Comparison of ENCODE assay signal across 9 mouse cellular contexts in genomic region chr17:80981721-80982411, GRCm38 (mm10). TPM values are rescaled to one million over a fixed set of nuclear protein-coding genes. Genes with fewer than 3 reads are reported as not detected.
DNase-seq lines count a peak whose midpoint lies in the region; ATAC-seq and TF ChIP-seq lines count a peak whose summit lies in the region.
"Had no signal": no experiment of that assay in that cellular context is flagged by ENCODE, and none has a peak within 500 bp of the region (broad histone marks: within the 10 kb centered on the region; RNA-seq: fewer than 3 reads in every experiment).

No protein-coding gene starts in this region.

- TF ChIP-seq CTCF in kidney, adult 2 months (conservative IDR thresholded peaks at IDR 0.05; ENCODE audit: insufficient read depth, insufficient read length, low read depth, low read length) = no peak

- no peak for TF ChIP-seq POLR2A in kidney, adult 2 months (IDR thresholded peaks at IDR 0.05; ENCODE audit: low read depth, low read length)

- H3K27ac ChIP-seq in forebrain, embryonic 13.5 days = peak overlapping the region; percentile 92
- peak overlapping the region; percentile 45 for H3K27ac ChIP-seq in midbrain, embryonic 16.5 days (ENCODE audit: low read length)
- H3K27ac ChIP-seq in kidney, adult 2 months (ENCODE audit: insufficient read depth, low read depth, low read length) = no peak overlapping the region
- H3K27ac ChIP-seq: kidney, postnatal 0 days had no signal

- H3K27me3 ChIP-seq in forebrain, embryonic 13.5 days = no peaks in the 10 kb centered on the region
- no peaks in the 10 kb centered on the region for H3K27me3 ChIP-seq in midbrain, embryonic 16.5 days (ENCODE audit: control insufficient read depth, insufficient read depth, low read depth, low read length)
- H3K27me3 ChIP-seq in kidney, adult 2 months (replicated peaks; ENCODE audit: control insufficient read depth, insufficient read depth, low read length) = no peaks in the 10 kb centered on the region

- peaks cover 3% of the 10 kb centered on the region; the same call in 1 of the 2 replicates for H3K36me3 ChIP-seq in forebrain, embryonic 13.5 days (ENCODE audit: poor library complexity, severe bottlenecking)
- no peaks in the 10 kb centered on the region for H3K36me3 ChIP-seq in midbrain, embryonic 16.5 days (ENCODE audit: control insufficient read depth, insufficient read depth, low read length)
- H3K36me3 ChIP-seq in kidney, adult 2 months (ENCODE audit: control insufficient read depth, insufficient read depth, low read length) = no peaks in the 10 kb centered on the region

- no peak overlapping the region for H3K4me3 ChIP-seq in forebrain, embryonic 13.5 days
- H3K4me3 ChIP-seq in midbrain, embryonic 16.5 days (ENCODE audit: low read depth, low read length) = no peak overlapping the region
- no peak overlapping the region for H3K4me3 ChIP-seq in kidney, adult 2 months (ENCODE audit: insufficient read depth, low read depth, low read length)

- DNase-seq in left cerebral cortex, postnatal 4 days = peak; percentile 74
- DNase-seq in left cerebral cortex, adult 11 months (ENCODE audit: low spot score) = no peak
- peak; percentile 80 for DNase-seq in cerebellum, adult 11 months
- DNase-seq in frontal cortex, postnatal 36 days (ENCODE audit: low spot score in 2 of 2) = no peak
- no peak for DNase-seq in kidney, adult 2 months
- no peak for DNase-seq in right cerebral cortex, adult 18-20 months

- intact Hi-C loops in left cerebral cortex, postnatal 4 days (cut with DNase I) = loop anchor here (10.0 kb wide), 1 partner anchor 357 kb away; no protein-coding TSS in a partner anchor

- peaks cover 24% of the 10 kb centered on the region for H3K4me1 ChIP-seq in forebrain, embryonic 13.5 days
- peaks cover 10% of the 10 kb centered on the region for H3K4me1 ChIP-seq in midbrain, embryonic 16.5 days (ENCODE audit: control insufficient read depth, insufficient read depth, low read length)
- H3K4me1 ChIP-seq in kidney, adult 2 months (ENCODE audit: control insufficient read depth, insufficient read depth, low read length) = peaks cover under 1% of the 10 kb centered on the region; the same call in 1 of the 2 replicates

- H3K9ac ChIP-seq in forebrain, embryonic 13.5 days = no peak overlapping the region
- H3K9ac ChIP-seq in midbrain, embryonic 16.5 days (ENCODE audit: low read depth, low read length) = no peak overlapping the region; the same call in 1 of the 2 replicates

- H3K9me3 ChIP-seq in forebrain, embryonic 13.5 days (replicated peaks) = no peaks in the 10 kb centered on the region
- H3K9me3 ChIP-seq in midbrain, embryonic 16.5 days (replicated peaks; ENCODE audit: control insufficient read depth, low read length, poor library complexity, severe bottlenecking) = no peaks in the 10 kb centered on the region

- H3K4me2 ChIP-seq in forebrain, embryonic 13.5 days = peak overlapping the region; percentile 39
- peak overlapping the region; percentile 31; the same call in 1 of the 2 replicates for H3K4me2 ChIP-seq in midbrain, embryonic 16.5 days (ENCODE audit: low read length)

- ATAC-seq in forebrain, embryonic 13.5 days = peak; percentile 90
- peak; percentile 74 for ATAC-seq in midbrain, embryonic 16.5 days

- WGBS in forebrain, embryonic 13.5 days = 23% methylated on average over 12 of the region's 12 CpGs
- 43% methylated on average over 12 of the region's 12 CpGs for WGBS in midbrain, embryonic 16.5 days
- WGBS in kidney, adult 2 months = 62% methylated on average over 12 of the region's 12 CpGs

RNA-seq across cellular contexts. Expression of gene Tmem178, which starts 37.4 kb away (rescaled TPM):
- total RNA-seq in left cerebral cortex, postnatal 4 days (2021) = 10 to 100 TPM; 37.9 to 41.7 TPM
- polyA plus RNA-seq in forebrain, embryonic 13.5 days (2015; fragmentation: Nextera tagmentation; extraction: Ambion mirVana) = 29.7 and 40.4 TPM in 2 replicates
- polyA plus RNA-seq in midbrain, embryonic 16.5 days (2015; fragmentation: Nextera tagmentation; extraction: Ambion mirVana) = 20.8 and 23.9 TPM in 2 replicates
- 19.9 and 25.9 TPM in 2 replicates for polyA plus RNA-seq in kidney, adult 2 months (2012; rRNA removed)

Comparison
In these comparisons a context has a peak if more than half of its experiments do, and no peak if none do; other contexts are left out.
1. DNase-seq: peak in left cerebral cortex, postnatal 4 days (single experiment) and cerebellum, adult 11 months (single experiment); none in left cerebral cortex, adult 11 months (single experiment), frontal cortex, postnatal 36 days (0 of 2), kidney, adult 2 months (single experiment) and right cerebral cortex, adult 18-20 months (single experiment).